Comparison of ENCODE assay signal across 23 mouse cellular contexts in the genomic region with DNA sequence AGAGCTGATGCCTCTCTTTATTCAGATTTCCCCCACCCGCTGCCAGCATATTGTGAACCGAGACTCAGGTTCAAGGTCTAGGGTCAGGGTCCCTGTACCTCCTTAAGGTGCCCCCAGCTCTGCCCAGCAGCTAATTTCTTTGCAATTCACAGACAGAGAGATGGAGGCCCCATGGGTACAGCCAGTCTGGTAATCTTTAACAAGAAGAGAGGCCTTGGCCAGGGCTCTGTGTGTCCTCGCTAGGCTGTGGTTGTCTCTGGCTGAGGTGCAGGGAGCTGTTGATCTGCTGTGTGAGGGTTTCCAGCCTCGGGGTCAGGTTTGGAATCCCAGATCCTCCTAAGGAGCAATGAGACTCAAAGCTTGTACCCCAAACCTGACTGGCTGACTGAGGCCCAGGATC. TPM values are rescaled to one million over a fixed set of nuclear protein-coding genes. Genes with fewer than 3 reads are reported as not detected.
DNase-seq lines count a peak whose midpoint lies in the region; ATAC-seq lines count a peak whose summit lies in the region.
"Had no signal": no experiment of that assay in that cellular context is flagged by ENCODE, and none has a peak within 500 bp of the region (broad histone marks: within the 10 kb centered on the region; RNA-seq: fewer than 3 reads in every experiment).

No protein-coding gene starts in this region.

- H3K36me3 ChIP-seq in kidney, embryonic 14.5 days (ENCODE audit: control insufficient read depth, insufficient read depth, low read length), result no peaks in the 10 kb centered on the region
- no peaks in the 10 kb centered on the region for H3K36me3 ChIP-seq in heart, embryonic 12.5 days
- H3K36me3 ChIP-seq: embryonic facial prominence, embryonic 10.5 days; heart, embryonic 13.5 days had no signal

- intact Hi-C loops in left cerebral cortex, postnatal 14 days (cut with DNase I), result no loop called here

- H3K4me2 ChIP-seq in kidney, embryonic 14.5 days (replicated peaks; ENCODE audit: low read depth, low read length), result no peak overlapping the region
- H3K4me2 ChIP-seq in heart, embryonic 12.5 days, result no peak overlapping the region
- H3K4me2 ChIP-seq: forebrain, embryonic 13.5 days; heart, embryonic 13.5 days had no signal

- DNase-seq in kidney, adult 11 months, result peak; percentile 73
- peak; percentile 80 for DNase-seq in kidney, adult 9 months
- peak; percentile 71 for DNase-seq in kidney, postnatal 14 days
- DNase-seq in adrenal gland, postnatal 14 days, result no peak
- DNase-seq in left cerebral cortex, postnatal 14 days (ENCODE audit: low spot score in 2 of 2), result no peak
- DNase-seq: adrenal gland, postnatal 10 days; B cell, adult 2 months; cerebellum, adult 18-20 months; cerebellum, postnatal 10 days; forebrain, postnatal 0 days; gastrocnemius, postnatal 14 days; heart, adult 2 months; heart, postnatal 36 days had no signal

- H3K27ac ChIP-seq in kidney, embryonic 14.5 days (ENCODE audit: low read depth, low read length), result no peak overlapping the region
- no peak overlapping the region for H3K27ac ChIP-seq in heart, embryonic 12.5 days (ENCODE audit: poor library complexity, severe bottlenecking)
- H3K27ac ChIP-seq: embryonic facial prominence, embryonic 10.5 days; forebrain, embryonic 13.5 days; heart, adult 2 months; heart, embryonic 13.5 days had no signal

- no peak for ATAC-seq in kidney, embryonic 14.5 days (ENCODE audit: low FRiP score, low TSS enrichment)
- no peak for ATAC-seq in heart, embryonic 12.5 days (ENCODE audit: insufficient number of reproducible peaks, low FRiP score)
- ATAC-seq: forebrain, embryonic 13.5 days; forebrain, postnatal 0 days had no signal

- WGBS in kidney, embryonic 14.5 days, result 79% methylated on average over 4 of the region's 4 CpGs
- 82% methylated on average over 4 of the region's 4 CpGs for WGBS in heart, embryonic 12.5 days

- H3K27me3 ChIP-seq in kidney, embryonic 14.5 days (ENCODE audit: control insufficient read depth, insufficient read depth, low read length), result no peaks in the 10 kb centered on the region; the same call in 1 of the 2 replicates
- H3K27me3 ChIP-seq in heart, embryonic 12.5 days (replicated peaks), result peaks cover 24% of the 10 kb centered on the region

- no peak overlapping the region for H3K4me3 ChIP-seq in kidney, embryonic 14.5 days (ENCODE audit: low read length)
- no peak overlapping the region for H3K4me3 ChIP-seq in heart, embryonic 12.5 days
- H3K4me3 ChIP-seq: embryonic facial prominence, embryonic 10.5 days; forebrain, embryonic 13.5 days; heart, adult 2 months; heart, embryonic 13.5 days had no signal

- H3K9me3 ChIP-seq in kidney, embryonic 14.5 days (ENCODE audit: control insufficient read depth, low read length), result no peaks in the 10 kb centered on the region
- H3K9me3 ChIP-seq in heart, embryonic 12.5 days (replicated peaks), result no peaks in the 10 kb centered on the region
- H3K9me3 ChIP-seq: embryonic facial prominence, embryonic 10.5 days; forebrain, embryonic 13.5 days; heart, embryonic 13.5 days had no signal

- H3K9ac ChIP-seq in kidney, embryonic 14.5 days (ENCODE audit: low read depth, low read length), result no peak overlapping the region
- H3K9ac ChIP-seq in heart, embryonic 12.5 days, result no peak overlapping the region
- H3K9ac ChIP-seq: forebrain, embryonic 13.5 days; forebrain, postnatal 0 days; heart, embryonic 13.5 days had no signal

- no peaks in the 10 kb centered on the region for H3K4me1 ChIP-seq in kidney, embryonic 14.5 days (ENCODE audit: control insufficient read depth, insufficient read depth, low read length)
- no peaks in the 10 kb centered on the region for H3K4me1 ChIP-seq in heart, embryonic 12.5 days (replicated peaks)
- H3K4me1 ChIP-seq: embryonic facial prominence, embryonic 10.5 days; forebrain, embryonic 13.5 days; heart, embryonic 13.5 days had no signal

RNA-seq across cellular contexts. Expression of gene Kif12, which starts 6.3 kb away (rescaled TPM):
- 60.0 and 70.3 TPM in 2 replicates for polyA plus RNA-seq in kidney, embryonic 14.5 days (2014; fragmentation: Nextera tagmentation; extraction: Ambion mirVana)
- total RNA-seq in adrenal gland, postnatal 14 days (2021), result not detected in 2 replicates
- not detected for total RNA-seq in left cerebral cortex, postnatal 14 days (2021)
- polyA plus RNA-seq in heart, embryonic 12.5 days (2016; fragmentation: Nextera tagmentation; extraction: Ambion mirVana), result 0.14 and 0.46 TPM in 2 replicates
- total RNA-seq: gastrocnemius, adult 18-20 months; gastrocnemius, postnatal 14 days; heart, adult 2 months; heart, postnatal 36 days; MEL had no signal
- polyA plus RNA-seq: embryonic facial prominence, embryonic 10.5 days; embryonic facial prominence, embryonic 14.5 days; forebrain, embryonic 13.5 days; forebrain, postnatal 0 days; heart, adult 2 months; heart, postnatal 0 days; hindbrain, embryonic 11.5 days had no signal

RNA-seq across cellular contexts. Expression of gene Ambp, which starts 11.0 kb away (rescaled TPM):
- 1.2 and 1.6 TPM in 2 replicates for polyA plus RNA-seq in kidney, embryonic 14.5 days (2014; fragmentation: Nextera tagmentation; extraction: Ambion mirVana)
- total RNA-seq in adrenal gland, postnatal 14 days (2021), result 16.0 and 316 TPM in 2 replicates
- total RNA-seq in left cerebral cortex, postnatal 14 days (2021), result not detected
- 1.2 and 8.6 TPM in 2 replicates for polyA plus RNA-seq in heart, embryonic 12.5 days (2016; fragmentation: Nextera tagmentation; extraction: Ambion mirVana)
- total RNA-seq: forebrain, postnatal 0 days; gastrocnemius, postnatal 14 days; heart, adult 2 months; heart, postnatal 36 days; MEL had no signal
- polyA plus RNA-seq: embryonic facial prominence, embryonic 10.5 days; forebrain, postnatal 0 days; heart, adult 2 months; hindbrain, embryonic 11.5 days had no signal

RNA-seq across cellular contexts. Expression of gene Col27a1, which starts 48.2 kb away (rescaled TPM):
- 8.8 and 10.6 TPM in 2 replicates for polyA plus RNA-seq in kidney, embryonic 14.5 days (2014; fragmentation: Nextera tagmentation; extraction: Ambion mirVana)
- 8.1 and 9.2 TPM in 2 replicates for total RNA-seq in adrenal gland, postnatal 14 days (2021)
- total RNA-seq in left cerebral cortex, postnatal 14 days (2021), result 1 to 10 TPM; 3.1 to 3.4 TPM
- 3.7 and 3.8 TPM in 2 replicates for polyA plus RNA-seq in heart, embryonic 12.5 days (2016; fragmentation: Nextera tagmentation; extraction: Ambion mirVana)
- total RNA-seq: MEL had no signal

Comparison
In these comparisons a context has a peak if more than half of its experiments do, and no peak if none do; other contexts are left out.
1. DNase-seq: peak in kidney, adult 11 months (single experiment), kidney, adult 9 months (single experiment) and kidney, postnatal 14 days (single experiment); none in adrenal gland, postnatal 14 days (single experiment) and left cerebral cortex, postnatal 14 days (0 of 2).
2. RNA of gene Ambp, which starts 11.0 kb away (total RNA-seq): 16.0 to 316 TPM in adrenal gland, postnatal 14 days; not detected in left cerebral cortex, postnatal 14 days; every median in the first group is over 10 times any median in the second.